Mouse (Mus musculus) limb, embryonic 14.5 days (tissue): ENCODE measurements around the gene Dnaja2. TPM values are rescaled to one million over a fixed set of nuclear protein-coding genes. Genes with fewer than 3 reads are reported as not detected.

Experiments
- ATAC-seq: fragments of 200-750 bp; cut with Nextera tagmentation; 2 replicates; pipeline ENCODE4 v1.8.0; 2017; ENCODE audit warnings: low read depth, moderate number of reproducible peaks, moderate TSS enrichment; ENCODE audit not compliant: low FRiP score
- DNase-seq: peaks from one replicate; pipeline ENCODE4 v3.0.0-alpha.2; 2015; ENCODE audit warnings: low spot score
- H3K27ac ChIP-seq: fragments of 300-500 bp; sonication (generic); replicated peaks from 2 replicates; pipeline ENCODE4 v1.5.1; 2014; ENCODE audit warnings: low read depth, mild to moderate bottlenecking, low read length, moderate library complexity, mixed read lengths
- H3K27me3 ChIP-seq: fragments of 300-500 bp; sonication (generic); 2 replicates; pipeline ENCODE4 v1.6.1; 2014; ENCODE audit warnings: low read length, mixed read lengths; ENCODE audit not compliant: control insufficient read depth, insufficient read depth
- H3K36me3 ChIP-seq: fragments of 300-500 bp; sonication (generic); 2 replicates; pipeline ENCODE4 v1.6.1; 2014; ENCODE audit warnings: mild to moderate bottlenecking, low read length, moderate library complexity, mixed read lengths; ENCODE audit not compliant: control insufficient read depth, insufficient read depth
- H3K4me1 ChIP-seq: fragments of 300-500 bp; sonication (generic); 2 replicates; pipeline ENCODE4 v1.6.1; 2014; ENCODE audit warnings: antibody characterized with exemption, low read length, mixed read lengths; ENCODE audit not compliant: control insufficient read depth, insufficient read depth
- H3K4me2 ChIP-seq: fragments of 300-500 bp; sonication (generic); replicated peaks from 2 replicates; pipeline ENCODE4 v1.6.1; 2014; ENCODE audit warnings: low read depth, mild to moderate bottlenecking, low read length, moderate library complexity; ENCODE audit not compliant: severe bottlenecking
- H3K4me3 ChIP-seq: fragments of 300-500 bp; sonication (generic); replicated peaks from 2 replicates; pipeline ENCODE4 v1.5.1; 2014; ENCODE audit warnings: low read length
- H3K9ac ChIP-seq: fragments of 300-500 bp; sonication (generic); 2 replicates; pipeline ENCODE4 v1.6.1; 2014; ENCODE audit warnings: mild to moderate bottlenecking, low read depth, low read length, moderate library complexity; ENCODE audit not compliant: severe bottlenecking
- H3K9me3 ChIP-seq: fragments of 300-500 bp; sonication (generic); 2 replicates; pipeline ENCODE4 v1.6.1; 2016; ENCODE audit warnings: low read length; ENCODE audit not compliant: control insufficient read depth
- POLR2A ChIP-seq: fragments of 200-500 bp; IDR thresholded peaks from 2 replicates; pipeline ENCODE4 v1.8.0; 2012; ENCODE audit warnings: inconsistent platforms, mild to moderate bottlenecking, moderate library complexity, borderline replicate concordance; ENCODE audit not compliant: insufficient read depth, insufficient read length; ENCODE audit errors: extremely low read depth
- WGBS: fragments of 180-500 bp; shearing (Covaris S2); extraction: QIAGEN DNeasy Blood & Tissue Kit; methylation state at CpG from one replicate; pipeline ENCODE4 v1.1.7; 2014; 5-methylcytosine and 5-hydroxymethylcytosine counted together
- polyA plus RNA-seq, 2 experiments: library from polyadenylated mRNA; depleted of rRNA in 1 of 2; stranded (reverse) in 1 of 2; unstranded in 1 of 2; fragments of >200 nt; fragmentation: Nextera tagmentation in 1 of 2; extraction: Ambion mirVana in 1 of 2; gene quantifications; 2 replicates each; pipeline versions ENCODE4 v1.2.1 to v1.2.3; 2012 to 2014

Dnaja2 gene
- polyA plus RNA-seq, 2 experiments, result 70.9 to 146 TPM

GRCm38 (mm10) chr8:85520586-85520985 lies 34.6 kb downstream of the Dnaja2 start:
- no peaks in the 10 kb centered on the region for H3K27me3 ChIP-seq
- no peak overlapping the region for H3K9ac ChIP-seq
- no peak overlapping the region for H3K27ac ChIP-seq
- ATAC-seq (no peak), DNase-seq (no peak)
- H3K4me1 ChIP-seq, result no peaks in the 10 kb centered on the region
- WGBS, result 92% methylated on average over 4 of the region's 4 CpGs
- H3K9me3 ChIP-seq, result no peaks in the 10 kb centered on the region
- H3K4me3 ChIP-seq, result no peak overlapping the region
- H3K36me3 ChIP-seq, result peaks cover 85% of the 10 kb centered on the region
- TF ChIP-seq POLR2A, result no peak
- H3K4me2 ChIP-seq, result no peak overlapping the region

- H3K36me3 ChIP-seq, result peaks cover 91% of the 10 kb centered on the region
- H3K9me3 ChIP-seq, result no peaks in the 10 kb centered on the region
- 87% methylated on average over 10 of the region's 10 CpGs for WGBS
- H3K27me3 ChIP-seq, result no peaks in the 10 kb centered on the region
- no peaks in the 10 kb centered on the region for H3K4me1 ChIP-seq
- no peak for TF ChIP-seq POLR2A
- no peak overlapping the region for H3K4me3 ChIP-seq
- ATAC-seq (no peak), DNase-seq (no peak)
- H3K9ac ChIP-seq, result no peak overlapping the region
- no peak overlapping the region for H3K27ac ChIP-seq
- H3K4me2 ChIP-seq, result no peak overlapping the region
Observed at GRCm38 (mm10) chr8:85517956-85518355, 37.2 kb downstream of the Dnaja2 start.

- no peaks in the 10 kb centered on the region for H3K27me3 ChIP-seq
- no peak overlapping the region for H3K9ac ChIP-seq
- no peak overlapping the region for H3K4me3 ChIP-seq
- DNase-seq, result no peak
- no peaks in the 10 kb centered on the region for H3K4me1 ChIP-seq
- no peaks in the 10 kb centered on the region for H3K9me3 ChIP-seq
- no peak overlapping the region for H3K27ac ChIP-seq
- H3K4me2 ChIP-seq, result no peak overlapping the region
- no peak for ATAC-seq
- TF ChIP-seq POLR2A, result no peak
- H3K36me3 ChIP-seq, result peaks cover 89% of the 10 kb centered on the region
- 82% methylated on average over 4 of the region's 4 CpGs for WGBS
Observed at GRCm38 (mm10) chr8:85517336-85517735, 37.8 kb downstream of the Dnaja2 start.

- H3K27ac ChIP-seq, result no peak overlapping the region
- WGBS, result 58% methylated on average over 7 of the region's 7 CpGs
- DNase-seq, result no peak
- H3K4me2 ChIP-seq, result no peak overlapping the region
- no peaks in the 10 kb centered on the region for H3K4me1 ChIP-seq
- no peak for ATAC-seq
- no peak overlapping the region for H3K4me3 ChIP-seq
- no peaks in the 10 kb centered on the region for H3K27me3 ChIP-seq
- H3K36me3 ChIP-seq, result peaks cover 89% of the 10 kb centered on the region
- no peaks in the 10 kb centered on the region for H3K9me3 ChIP-seq
- H3K9ac ChIP-seq, result no peak overlapping the region
- TF ChIP-seq POLR2A, result no peak
Observed at GRCm38 (mm10) chr8:85515391-85515790, 39.8 kb downstream of the Dnaja2 start.

- no peak for TF ChIP-seq POLR2A
- 90% methylated on average over 4 of the region's 4 CpGs for WGBS
Observed at GRCm38 (mm10) chr8:85513283-85513682, 41.9 kb downstream of the Dnaja2 start.

GRCm38 (mm10) chr8:85512234-85512633 lies 42.9 kb downstream of the Dnaja2 start:
- Histone ChIP-seq H3K4me1 (no peaks in the 10 kb centered on the region), H3K4me3 (no peak overlapping the region), H3K27me3 (no peaks in the 10 kb centered on the region), H3K36me3 (peaks cover 86% of the 10 kb centered on the region), H3K9ac (no peak overlapping the region), H3K27ac (no peak overlapping the region), H3K4me2 (no peak overlapping the region), H3K9me3 (no peaks in the 10 kb centered on the region)
- no peak for DNase-seq
- TF ChIP-seq POLR2A, result no peak
- WGBS, result 95% methylated on average over 8 of the region's 8 CpGs
- ATAC-seq, result no peak

More at GRCm38 (mm10) chr8:85513283-85513682, 41.9 kb downstream of the Dnaja2 start:
- H3K27me3 ChIP-seq, result no peaks in the 10 kb centered on the region
- no peak for ATAC-seq
- H3K4me2 ChIP-seq, result no peak overlapping the region
- no peak overlapping the region for H3K9ac ChIP-seq
- H3K9me3 ChIP-seq, result no peaks in the 10 kb centered on the region
- H3K4me3 ChIP-seq, result no peak overlapping the region
- DNase-seq, result no peak
- no peak overlapping the region for H3K27ac ChIP-seq
- peaks cover 87% of the 10 kb centered on the region for H3K36me3 ChIP-seq
- H3K4me1 ChIP-seq, result no peaks in the 10 kb centered on the region
